Mouse (Mus musculus): ENCODE measurements around the gene Sik1. TPM values are rescaled to one million over a fixed set of nuclear protein-coding genes. Genes with fewer than 3 reads are reported as not detected.

Gene Sik1
- total and polyA plus RNA-seq, 3 experiments, result 17.1 to 56.9 (median 36.7) TPM

Other genes with a start within 250 kb of the Sik1 start
- 1.4 and 1.5 TPM in 2 replicates for gene Cbs, start 218.6 kb downstream of the Sik1 start, total RNA-seq (2012; rRNA removed)
- gene Cbs, start 218.6 kb downstream of the Sik1 start, total RNA-seq (2014; rRNA removed), result 1.2 and 1.3 TPM in 2 replicates
- 1.9 and 3.0 TPM in 2 replicates for gene Cbs, start 218.6 kb downstream of the Sik1 start, polyA plus RNA-seq (2012; ENCODE audit: insufficient read length, low read depth)
- gene U2af1, start 196.9 kb downstream of the Sik1 start, total RNA-seq (2012; rRNA removed), result 141 and 183 TPM in 2 replicates
- gene U2af1, start 196.9 kb downstream of the Sik1 start, total RNA-seq (2014; rRNA removed), result 269 and 286 TPM in 2 replicates
- gene U2af1, start 196.9 kb downstream of the Sik1 start, polyA plus RNA-seq (2012; ENCODE audit: insufficient read length, low read depth), result 316 and 391 TPM in 2 replicates
- 0.17 and 0.51 TPM in 2 replicates for gene Cryaa, start 178.0 kb downstream of the Sik1 start, total RNA-seq (2012; rRNA removed)
- gene Cryaa, start 178.0 kb downstream of the Sik1 start, total RNA-seq (2014; rRNA removed), result not detected in 2 replicates
- gene Cryaa, start 178.0 kb downstream of the Sik1 start, polyA plus RNA-seq (2012; ENCODE audit: insufficient read length, low read depth), result not detected in 2 replicates
- gene Rrp1b, start 180.3 kb upstream of the Sik1 start, total RNA-seq (2012; rRNA removed), result 76.7 and 99.1 TPM in 2 replicates
- 60.9 and 72.4 TPM in 2 replicates for gene Rrp1b, start 180.3 kb upstream of the Sik1 start, total RNA-seq (2014; rRNA removed)
- gene Rrp1b, start 180.3 kb upstream of the Sik1 start, polyA plus RNA-seq (2012; ENCODE audit: insufficient read length, low read depth), result 149 and 151 TPM in 2 replicates
- 0.34 and 0.67 TPM in 2 replicates for gene Hsf2bp, start 180.5 kb upstream of the Sik1 start, total RNA-seq (2012; rRNA removed)
- 0.75 and 1.2 TPM in 2 replicates for gene Hsf2bp, start 180.5 kb upstream of the Sik1 start, total RNA-seq (2014; rRNA removed)
- gene Hsf2bp, start 180.5 kb upstream of the Sik1 start, polyA plus RNA-seq (2012; ENCODE audit: insufficient read length, low read depth), result 1.0 and 1.4 TPM in 2 replicates

Measured in CH12.LX (cell line).